Mouse (Mus musculus) gonadal fat pad, adult 2 months (tissue): Measurements from ENCODE around the gene Slc9a9. TPM values are rescaled to one million over a fixed set of nuclear protein-coding genes. Genes with fewer than 3 reads are reported as not detected.

Experiments used
- DNase-seq: peaks from one replicate; pipeline ENCODE4 v3.0.0-alpha.2; 2012; ENCODE audit warnings: low read depth
- polyA plus RNA-seq: library from polyadenylated mRNA; depleted of rRNA; stranded (reverse); fragments of >200 nt; gene quantifications from 2 replicates; pipeline ENCODE4 v1.2.3, GENCODE M21; 2012

The Slc9a9 gene
- polyA plus RNA-seq, 1 experiment, result 3.9 TPM

GRCm38 (mm10) chr9:94838479-94839031 lies 168.8 kb downstream of the Slc9a9 start:
- no peak for DNase-seq

GRCm38 (mm10) chr9:94839204-94839603 lies 169.5 kb downstream of the Slc9a9 start:
- DNase-seq, result no peak

DNA sequence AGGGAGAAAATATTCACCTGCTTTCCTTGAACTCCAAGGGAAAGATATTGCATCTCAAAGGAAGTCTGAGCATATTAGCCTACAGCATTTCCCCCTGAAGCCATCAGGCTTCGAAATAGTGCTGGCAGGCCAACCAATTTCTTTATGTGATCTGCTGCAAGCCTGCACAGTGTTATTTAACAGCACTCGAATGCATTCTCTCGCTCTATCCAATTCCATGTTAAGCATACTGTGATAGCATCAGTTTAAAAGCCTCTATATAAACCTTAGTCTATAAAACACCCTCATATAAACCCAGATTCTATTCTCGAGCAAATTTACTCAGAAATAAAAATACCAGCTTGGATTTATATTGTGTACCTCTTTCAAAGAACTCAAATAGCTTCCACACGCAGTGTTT lies 170.7 kb downstream of the Slc9a9 start:
- DNase-seq, result no peak

DNA sequence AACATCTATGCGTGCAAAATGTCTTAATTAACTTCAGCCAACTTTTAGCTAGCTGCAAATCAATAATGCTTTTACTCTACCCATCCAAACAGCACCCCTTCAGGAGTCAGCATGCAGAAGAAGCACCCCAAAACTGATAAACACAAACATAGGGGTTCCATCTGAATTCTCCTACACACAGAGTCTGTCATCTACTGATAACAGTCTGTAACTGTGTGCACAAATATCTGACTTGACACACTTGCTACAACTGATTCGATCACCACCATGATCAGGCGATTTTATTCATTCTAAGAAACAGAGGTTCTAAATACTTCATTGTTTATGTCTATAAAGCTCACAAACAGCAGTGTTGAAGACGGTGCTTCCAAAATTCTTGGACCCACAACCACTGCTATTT lies 171.3 kb downstream of the Slc9a9 start:
- DNase-seq, result no peak

- no peak for DNase-seq
Measured at GRCm38 (mm10) chr9:94844176-94844575, 174.5 kb downstream of the Slc9a9 start.

DNA sequence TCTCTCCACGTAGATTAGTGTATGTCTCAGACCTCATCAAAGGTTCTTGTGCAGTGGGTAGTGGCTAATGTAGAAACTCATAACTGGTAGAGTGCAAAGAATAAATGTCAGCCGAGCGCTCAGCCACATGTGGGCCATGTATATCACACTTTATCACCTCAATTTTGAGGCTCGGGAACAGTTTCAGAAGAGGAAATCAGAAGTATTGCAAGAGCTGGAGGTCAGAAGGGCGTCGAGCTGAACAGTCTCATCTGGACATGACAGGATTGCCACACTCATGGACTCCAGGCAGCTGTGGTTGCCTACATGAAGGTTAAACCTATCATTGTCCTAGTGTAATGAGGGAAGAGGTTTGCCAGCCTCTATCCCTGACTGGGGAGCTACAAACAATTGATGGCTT lies 177.9 kb downstream of the Slc9a9 start:
- DNase-seq, result no peak

DNA sequence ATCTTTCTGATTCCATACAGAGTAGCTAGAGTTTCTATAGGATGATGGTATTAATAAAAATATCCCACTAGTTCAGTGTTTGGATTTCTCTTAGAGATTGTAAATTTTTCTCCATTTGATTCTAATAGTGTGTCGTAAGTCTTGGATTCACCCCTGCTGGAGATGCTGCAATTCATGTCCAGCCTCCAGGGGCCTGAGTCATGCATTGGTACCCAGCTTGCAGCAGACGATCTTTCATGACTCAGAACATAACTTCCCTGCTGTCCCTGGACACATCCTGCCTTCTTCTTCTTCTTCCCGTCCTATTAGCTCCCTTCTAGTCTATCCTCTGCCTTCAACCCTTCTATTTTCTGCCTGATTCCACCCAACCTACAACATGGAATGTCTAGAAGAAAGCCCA lies 181.8 kb downstream of the Slc9a9 start:
- no peak for DNase-seq

DNA sequence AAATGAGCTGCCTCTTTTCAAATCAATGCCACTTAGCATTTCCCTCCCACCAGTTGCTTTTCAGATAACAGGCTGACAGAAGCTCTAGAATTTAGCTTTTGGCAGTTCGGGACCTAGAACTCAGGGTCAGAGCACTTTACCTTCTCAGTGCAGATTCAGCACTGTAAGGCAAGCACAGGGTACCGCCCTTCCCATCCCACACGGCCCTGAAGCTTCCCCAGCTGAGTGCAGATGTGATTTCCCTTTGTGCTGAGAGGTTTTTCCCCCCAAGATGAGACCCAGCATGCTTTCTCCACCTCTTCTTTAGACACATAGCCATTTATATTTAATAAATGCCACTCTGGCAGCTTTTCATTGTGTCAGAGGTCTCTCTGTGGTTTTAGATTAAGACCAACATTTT lies 186.4 kb downstream of the Slc9a9 start:
- DNase-seq, result no peak

DNA sequence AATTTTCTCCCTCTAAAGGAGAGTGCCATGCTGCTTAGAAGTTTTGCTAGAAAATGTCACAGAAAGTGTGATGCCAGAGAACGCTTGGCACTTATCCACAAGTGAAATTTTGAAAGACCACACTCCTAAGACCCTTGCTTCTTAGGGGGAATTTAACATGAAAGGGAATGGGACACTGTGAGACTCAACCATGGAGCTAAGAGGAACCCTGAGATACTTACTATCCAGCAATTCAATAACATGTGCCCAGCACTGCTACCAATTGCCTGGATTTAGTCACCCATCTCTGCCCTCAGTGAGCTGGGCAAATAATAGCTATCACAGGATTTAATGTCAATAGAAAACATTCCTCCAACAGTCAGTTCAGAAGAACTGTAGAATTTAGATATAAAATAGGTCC lies 198.8 kb downstream of the Slc9a9 start:
- no peak for DNase-seq

DNA sequence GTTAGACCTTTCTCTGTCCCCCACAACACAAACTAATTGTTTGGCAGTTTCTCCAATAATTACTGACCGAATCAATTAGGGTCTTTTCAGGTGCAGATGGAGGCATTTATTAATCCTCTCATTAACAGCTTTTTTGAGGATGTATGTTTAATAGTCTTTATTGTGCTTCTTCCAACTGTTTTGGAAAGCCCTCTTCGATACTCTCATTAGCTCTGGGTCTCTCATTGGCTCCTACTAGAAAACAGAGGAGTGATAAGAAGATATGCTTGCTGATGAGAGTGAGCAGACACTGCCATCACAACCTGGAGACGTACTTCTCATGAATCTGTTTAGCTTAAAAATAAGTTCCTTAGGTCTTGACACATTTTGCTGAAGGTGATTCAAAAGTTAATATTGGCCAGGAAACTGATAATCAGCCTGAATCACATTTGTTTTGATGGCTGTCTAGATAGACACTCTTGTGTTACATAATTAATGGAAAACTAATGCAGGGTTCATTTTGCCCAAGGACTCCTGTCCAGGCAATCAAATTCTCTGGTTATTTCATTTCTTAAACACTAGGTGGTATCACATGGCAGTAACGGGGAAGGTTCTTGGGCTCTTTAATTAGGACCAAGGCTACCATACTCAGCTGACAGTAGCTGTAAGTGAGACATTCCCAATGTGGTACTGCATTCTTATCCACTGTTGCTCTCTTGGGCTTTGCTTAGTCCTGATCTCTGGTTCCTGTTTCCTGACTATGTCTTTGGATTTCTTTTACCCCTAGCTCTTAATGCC lies 199.5 kb downstream of the Slc9a9 start:
- DNase-seq, result no peak

DNA sequence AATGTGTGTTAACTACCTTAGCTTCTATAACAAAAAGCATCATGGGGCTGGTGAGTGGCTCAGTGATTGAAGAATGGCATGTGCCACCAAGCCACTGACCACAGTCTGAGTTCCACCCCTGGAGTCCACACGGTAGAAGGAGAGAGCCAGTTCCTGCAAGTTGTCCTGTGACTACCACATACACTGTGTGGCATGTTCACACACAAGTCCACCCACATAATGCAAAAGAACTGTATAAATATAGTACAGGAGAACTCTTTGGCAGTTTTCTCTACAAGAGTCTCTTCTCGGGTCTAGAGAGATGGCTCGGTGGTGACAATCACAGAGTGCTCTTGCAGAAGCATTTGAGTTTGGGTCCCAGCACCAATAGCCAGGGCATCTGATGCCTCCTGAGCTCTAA lies 212.8 kb downstream of the Slc9a9 start:
- DNase-seq, result no peak

GRCm38 (mm10) chr9:94883435-94883834 lies 213.7 kb downstream of the Slc9a9 start:
- DNase-seq, result no peak

DNA sequence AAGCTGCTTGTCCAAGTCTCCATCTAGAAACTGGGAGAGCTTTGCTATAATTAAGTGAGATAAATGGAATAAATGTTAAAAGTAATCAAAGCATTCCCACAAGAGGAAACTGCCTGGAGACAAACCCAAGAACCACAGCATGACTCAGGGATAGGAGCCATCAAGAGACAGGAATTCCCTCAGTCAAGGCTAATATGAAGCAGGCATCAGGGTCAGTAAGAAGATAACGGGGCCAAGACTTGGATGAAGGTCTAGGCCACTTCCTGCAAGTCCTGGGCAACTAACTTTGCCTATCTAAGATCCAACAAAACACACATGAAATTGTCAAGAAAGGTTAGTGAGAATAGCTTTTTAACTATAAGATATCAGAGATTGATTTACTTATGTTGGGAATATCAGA lies 215.4 kb downstream of the Slc9a9 start:
- DNase-seq, result no peak

- no peak for DNase-seq
Measured at GRCm38 (mm10) chr9:94889647-94890046, 219.9 kb downstream of the Slc9a9 start.

GRCm38 (mm10) chr9:94895882-94896281 lies 226.2 kb downstream of the Slc9a9 start:
- no peak for DNase-seq

DNA sequence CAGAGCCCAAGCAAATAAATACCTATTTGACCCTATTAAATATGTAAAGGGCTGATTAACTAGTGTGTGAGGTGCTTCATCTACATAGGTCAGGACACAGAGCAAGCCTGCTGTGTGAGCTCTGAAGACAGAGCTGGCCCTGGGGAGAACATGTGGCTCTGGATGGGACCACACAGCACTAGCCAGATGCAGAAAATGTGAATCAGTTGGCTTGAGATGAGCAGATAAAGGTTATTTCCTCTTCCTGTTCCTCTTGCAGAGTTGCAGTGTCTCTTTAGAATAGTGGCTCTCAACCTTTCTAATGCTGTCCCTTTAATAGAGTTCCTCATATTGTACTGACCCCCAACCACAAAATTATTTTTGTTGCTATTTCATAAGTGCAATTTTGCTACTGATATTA lies 234.5 kb downstream of the Slc9a9 start:
- DNase-seq, result no peak

GRCm38 (mm10) chr9:94907020-94907610 lies 237.4 kb downstream of the Slc9a9 start:
- DNase-seq, result no peak

- no peak for DNase-seq
Measured at GRCm38 (mm10) chr9:94912071-94912470, 242.4 kb downstream of the Slc9a9 start.

DNA sequence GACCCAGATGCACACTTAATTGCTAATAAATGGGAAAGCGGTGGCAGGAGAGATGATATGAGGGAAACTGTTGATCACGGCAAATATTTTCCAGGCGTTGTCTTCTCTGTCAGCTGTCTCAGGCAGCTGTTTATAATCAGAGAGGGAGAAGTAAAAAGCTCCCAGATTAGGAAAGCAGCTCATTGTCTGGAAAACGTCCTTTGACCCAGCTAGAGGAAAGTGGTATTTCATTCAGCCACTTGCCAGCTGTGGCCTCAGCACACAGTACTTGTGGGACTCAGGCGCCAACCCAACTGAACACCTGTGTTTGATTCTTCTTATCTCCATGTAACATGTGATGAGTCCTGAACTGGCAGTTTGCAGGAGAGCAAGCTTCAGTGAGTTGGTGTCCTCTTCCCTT lies 252.4 kb downstream of the Slc9a9 start:
- DNase-seq, result no peak

DNA sequence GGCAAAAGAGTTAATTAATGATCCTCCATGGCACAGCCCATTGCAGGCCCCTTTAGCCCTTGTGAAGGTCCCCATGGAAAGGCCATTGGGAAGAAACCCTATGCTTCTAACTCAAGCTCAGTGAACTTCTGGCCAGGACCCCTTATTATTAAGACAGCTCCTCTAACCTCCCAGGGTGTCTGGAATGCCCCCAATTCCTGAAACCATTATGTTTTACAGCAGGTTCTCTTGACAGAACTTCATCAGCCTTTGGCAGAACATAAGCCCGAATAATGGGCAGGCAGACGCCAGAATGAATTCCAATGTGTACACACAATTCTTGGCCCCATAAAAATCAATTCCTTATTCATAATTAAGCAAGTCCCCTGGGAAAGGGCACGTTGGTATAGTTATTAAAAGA lies 256.1 kb downstream of the Slc9a9 start:
- DNase-seq, result no peak

DNA sequence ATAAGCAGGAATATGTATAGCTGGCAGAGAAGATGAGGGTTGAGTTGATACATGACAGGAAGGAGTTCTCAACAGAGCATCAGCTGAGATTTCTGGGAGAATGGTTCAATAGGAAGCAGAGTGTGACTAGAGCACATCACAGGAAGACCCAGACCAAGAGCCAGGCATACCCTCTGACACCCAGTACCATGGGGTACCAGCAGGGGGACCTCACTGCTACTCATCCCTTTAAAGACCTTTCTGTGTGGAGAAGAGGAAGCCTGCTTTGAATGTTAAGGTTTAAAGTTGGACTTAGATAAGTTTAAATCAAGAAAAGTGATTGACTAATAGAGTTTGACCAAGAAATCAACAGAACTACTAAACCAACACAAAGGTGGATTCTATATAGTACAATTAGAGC lies 257.4 kb downstream of the Slc9a9 start:
- DNase-seq, result no peak

GRCm38 (mm10) chr9:94945569-94946135 lies 275.9 kb downstream of the Slc9a9 start:
- no peak for DNase-seq

DNA sequence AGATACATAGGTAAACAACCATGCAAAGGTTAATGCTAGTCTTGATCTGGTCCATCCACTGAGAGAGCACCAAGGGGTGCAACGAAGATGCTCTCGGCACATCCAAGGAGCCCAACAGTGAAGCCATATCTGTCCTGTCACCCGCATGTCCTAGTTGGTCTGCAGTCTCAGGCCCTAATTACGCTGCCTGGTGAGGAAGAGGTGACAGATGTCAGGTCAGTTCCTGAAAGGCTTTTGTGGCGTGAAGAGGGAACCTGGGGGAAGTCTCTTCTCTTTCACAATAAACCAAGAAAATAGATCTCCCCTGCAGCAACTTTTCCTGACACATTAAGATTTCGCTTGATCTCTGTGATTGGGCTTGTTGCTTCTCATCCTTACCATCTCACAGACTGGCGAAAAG lies 277.5 kb downstream of the Slc9a9 start:
- DNase-seq, result no peak
